Mouse (Mus musculus) liver, postnatal 0 days (tissue): ENCODE measurements around the gene Fam240a. TPM values are rescaled to one million over a fixed set of nuclear protein-coding genes. Genes with fewer than 3 reads are reported as not detected.

Source experiments
- ATAC-seq: fragments of 200-750 bp; cut with Nextera tagmentation; 2 replicates; pipeline ENCODE4 v1.8.0; 2017; ENCODE audit warnings: mild to moderate bottlenecking, moderate library complexity
- DNase-seq: peaks from one replicate; pipeline ENCODE4 v3.0.0-alpha.2; 2016
- H3K27ac ChIP-seq: fragments of 300-500 bp; sonication (generic); 2 replicates; pipeline ENCODE4 v1.5.1; 2014; ENCODE audit warnings: antibody characterized with exemption, moderate library complexity, mild to moderate bottlenecking, low read depth
- H3K27me3 ChIP-seq: fragments of 300-500 bp; sonication (generic); 2 replicates; pipeline ENCODE4 v1.6.1; 2014; ENCODE audit warnings: low read length, control low read depth, mixed read lengths; ENCODE audit not compliant: insufficient read depth
- H3K36me3 ChIP-seq: fragments of 300-500 bp; sonication (generic); replicated peaks from 2 replicates; pipeline ENCODE4 v1.6.1; 2014; ENCODE audit warnings: mild to moderate bottlenecking, control low read depth, low read length, moderate library complexity, mixed read lengths; ENCODE audit not compliant: insufficient read depth
- H3K4me1 ChIP-seq: fragments of 300-500 bp; sonication (generic); 2 replicates; pipeline ENCODE4 v1.6.1; 2014; ENCODE audit warnings: antibody characterized with exemption, mild to moderate bottlenecking, control low read depth; ENCODE audit not compliant: insufficient read depth
- H3K4me2 ChIP-seq: fragments of 300-500 bp; sonication (generic); 2 replicates; pipeline ENCODE4 v1.6.1; 2014; ENCODE audit warnings: low read depth, mild to moderate bottlenecking, low read length, moderate library complexity, mixed read lengths
- H3K4me3 ChIP-seq: fragments of 300-500 bp; sonication (generic); 2 replicates; pipeline ENCODE4 v1.5.1; 2014; ENCODE audit warnings: low read depth, low read length
- H3K9ac ChIP-seq: fragments of 300-500 bp; sonication (generic); replicated peaks from 2 replicates; pipeline ENCODE4 v1.6.1; 2014; ENCODE audit warnings: mild to moderate bottlenecking, moderate library complexity
- H3K9me3 ChIP-seq: fragments of 300-500 bp; sonication (generic); 2 replicates; pipeline ENCODE4 v1.6.1; 2016; ENCODE audit warnings: mild to moderate bottlenecking, control low read depth, low read length, mixed read lengths
- CTCF ChIP-seq: sonication (generic); IDR thresholded peaks from 2 replicates; pipeline ENCODE4 v1.5.1; 2016; ENCODE audit warnings: antibody characterized with exemption, low read depth
- EP300 ChIP-seq: IDR thresholded peaks from 2 replicates; pipeline ENCODE4 v1.6.1; 2016; ENCODE audit warnings: antibody characterized with exemption, low read depth, mild to moderate bottlenecking
- WGBS: fragments of 180-500 bp; shearing (Covaris S2); extraction: QIAGEN DNeasy Blood & Tissue Kit; methylation state at CpG from one replicate; pipeline ENCODE4 v1.1.7; 2014; ENCODE audit not compliant: insufficient replicate concordance; 5-methylcytosine and 5-hydroxymethylcytosine counted together
- polyA plus RNA-seq: library from polyadenylated mRNA; unstranded; fragments of >200 nt; fragmentation: Nextera tagmentation; extraction: Ambion mirVana; gene quantifications from 2 replicates; pipeline ENCODE4 v1.2.1, GENCODE M21; 2015

Gene Fam240a
- not detected in 2 replicates for polyA plus RNA-seq

GRCm38 (mm10) chr9:110916786-110917185 is at the start of gene Fam240a:
Gene Fam240a (minus strand): TSS chr9:110916861.
- DNase-seq: no peak
- no peaks in the 10 kb centered on the region for H3K9me3 ChIP-seq
- H3K36me3 ChIP-seq: no peaks in the 10 kb centered on the region
- no peak within 1 kb of the TSS for H3K4me3 ChIP-seq
- no peaks in the 10 kb centered on the region for H3K4me1 ChIP-seq
- no peak within 1 kb of the TSS for H3K9ac ChIP-seq
- 85% methylated on average over 7 of the region's 7 CpGs for WGBS
- TF ChIP-seq EP300 (no peak), CTCF (no peak)
- no peaks in the 10 kb centered on the region for H3K27me3 ChIP-seq
- no peak within 1 kb of the TSS for H3K4me2 ChIP-seq
- ATAC-seq: no peak
- no peak within 1 kb of the TSS for H3K27ac ChIP-seq

- Histone ChIP-seq H3K4me2 (no peak overlapping the region), H3K9ac (no peak overlapping the region), H3K4me3 (no peak overlapping the region), H3K9me3 (no peaks in the 10 kb centered on the region), H3K27ac (no peak overlapping the region), H3K4me1 (no peaks in the 10 kb centered on the region), H3K27me3 (no peaks in the 10 kb centered on the region), H3K36me3 (no peaks in the 10 kb centered on the region)
- no peak for TF ChIP-seq CTCF
- TF ChIP-seq EP300: no peak
- WGBS: 58% methylated on average over 2 of the region's 2 CpGs
- no peak for ATAC-seq
- no peak for DNase-seq
These were observed 49.2 kb upstream of the Fam240a start for GRCm38 (mm10) chr9:110965910-110966231.

GRCm38 (mm10) chr9:110965062-110965909 is 48.6 kb upstream of the Fam240a start:
- TF ChIP-seq EP300 (no peak), CTCF (no peak)
- no peak overlapping the region for H3K9ac ChIP-seq
- ATAC-seq (no peak), DNase-seq (no peak)
- H3K36me3 ChIP-seq: no peaks in the 10 kb centered on the region
- no peaks in the 10 kb centered on the region for H3K4me1 ChIP-seq
- H3K27ac ChIP-seq: no peak overlapping the region
- H3K9me3 ChIP-seq: no peaks in the 10 kb centered on the region
- WGBS: 79% methylated on average over 22 of the region's 22 CpGs
- H3K4me2 ChIP-seq: no peak overlapping the region
- no peaks in the 10 kb centered on the region for H3K27me3 ChIP-seq
- H3K4me3 ChIP-seq: no peak overlapping the region

DNA sequence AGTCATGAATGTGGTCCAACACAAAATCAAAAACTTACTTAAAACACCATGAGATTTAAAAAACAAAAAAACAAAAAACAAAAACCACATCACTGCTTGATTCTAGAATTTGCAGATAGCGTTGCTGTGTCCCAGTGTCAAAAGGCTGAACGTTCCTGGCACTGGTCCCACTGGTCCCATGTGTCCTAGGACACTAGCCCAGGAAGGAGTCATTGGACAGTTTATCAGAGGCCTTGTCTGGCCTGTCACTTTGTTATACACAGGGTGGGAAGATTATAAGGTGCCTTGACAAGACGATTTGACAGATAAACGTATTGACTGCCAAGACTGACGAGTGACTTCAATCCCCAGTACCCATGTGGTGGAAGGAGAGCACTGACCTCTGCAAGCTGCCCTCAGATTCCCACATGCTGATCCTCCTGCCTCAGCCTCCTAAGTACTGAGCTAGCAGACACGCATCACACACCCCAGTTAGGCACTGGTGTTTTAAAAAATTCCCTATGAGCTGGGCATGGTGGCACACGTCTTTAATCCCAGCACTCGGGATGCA is 47.0 kb upstream of the Fam240a start:
- Histone ChIP-seq H3K4me1 (no peaks in the 10 kb centered on the region), H3K27ac (no peak overlapping the region), H3K4me3 (no peak overlapping the region), H3K36me3 (no peaks in the 10 kb centered on the region), H3K9ac (no peak overlapping the region), H3K27me3 (no peaks in the 10 kb centered on the region), H3K9me3 (no peaks in the 10 kb centered on the region), H3K4me2 (no peak overlapping the region)
- DNase-seq: no peak
- 77% methylated on average over 8 of the region's 8 CpGs for WGBS
- no peak for TF ChIP-seq CTCF
- TF ChIP-seq EP300: no peak
- no peak for ATAC-seq

DNA sequence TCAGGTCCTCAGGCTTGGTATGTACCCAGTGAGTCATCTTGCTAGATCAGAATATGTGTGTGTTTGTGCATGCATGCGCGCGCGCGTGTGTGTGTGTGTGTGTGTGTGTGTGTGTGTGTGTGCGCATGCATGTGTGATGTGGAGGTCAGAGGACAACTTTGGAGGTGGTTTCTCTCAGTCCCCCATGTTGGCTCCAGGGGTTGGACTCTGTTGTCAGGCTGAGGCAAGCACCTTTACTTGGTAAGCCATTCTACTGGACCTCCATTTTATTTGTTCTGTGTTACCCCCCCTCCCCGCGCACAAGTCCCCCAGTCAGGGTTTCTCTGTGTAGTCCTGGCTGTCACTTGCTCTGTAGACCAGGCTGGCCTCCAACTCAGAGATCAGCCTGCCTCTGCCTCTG is 44.7 kb upstream of the Fam240a start:
- no peak for DNase-seq
- 96% methylated on average over 8 of the region's 8 CpGs for WGBS

GRCm38 (mm10) chr9:110960230-110961149 is 43.8 kb upstream of the Fam240a start:
- DNase-seq (no peak), ATAC-seq (no peak)
- H3K9ac ChIP-seq: no peak overlapping the region
- 75% methylated on average over 13 of the region's 13 CpGs for WGBS
- no peaks in the 10 kb centered on the region for H3K9me3 ChIP-seq
- H3K27me3 ChIP-seq: 0 out of 2 replicates have a peak, but pooled peaks cover 2% of the 10 kb centered on the region
- no peaks in the 10 kb centered on the region for H3K36me3 ChIP-seq
- no peak for TF ChIP-seq EP300
- TF ChIP-seq CTCF: no peak
- H3K4me1 ChIP-seq: no peaks in the 10 kb centered on the region
- H3K4me3 ChIP-seq: no peak overlapping the region
- no peak overlapping the region for H3K4me2 ChIP-seq
- H3K27ac ChIP-seq: no peak overlapping the region

More for the DNA sequence above, 44.7 kb upstream of the Fam240a start:
- ATAC-seq: no peak
- no peak overlapping the region for H3K4me3 ChIP-seq
- no peaks in the 10 kb centered on the region for H3K9me3 ChIP-seq
- H3K9ac ChIP-seq: no peak overlapping the region
- H3K27me3 ChIP-seq: no peaks in the 10 kb centered on the region
- TF ChIP-seq EP300 (no peak), CTCF (no peak)
- no peak overlapping the region for H3K27ac ChIP-seq
- no peaks in the 10 kb centered on the region for H3K4me1 ChIP-seq
- H3K36me3 ChIP-seq: no peaks in the 10 kb centered on the region
- no peak overlapping the region for H3K4me2 ChIP-seq
